In the genomic region with DNA sequence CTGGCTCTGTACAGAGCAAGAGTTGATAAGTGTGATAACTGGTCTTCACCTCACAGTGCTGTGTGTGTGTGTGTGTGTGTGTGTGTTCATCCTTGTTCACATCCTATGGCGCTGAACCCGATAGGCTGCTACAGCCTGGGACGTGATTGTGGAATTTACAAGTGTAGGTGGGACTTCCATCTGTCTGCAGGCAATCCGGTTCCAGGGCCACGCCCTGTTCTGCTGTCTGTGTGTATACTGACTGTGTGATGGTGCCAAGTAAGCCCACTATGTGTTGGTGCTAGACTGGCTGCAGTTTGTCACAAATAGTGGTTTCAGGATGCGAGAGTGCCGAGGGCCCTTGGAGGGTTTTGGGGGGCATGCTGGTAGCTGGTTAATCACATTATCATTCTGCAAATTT, we compare ENCODE assay signal across 32 mouse cellular contexts. TPM values are rescaled to one million over a fixed set of nuclear protein-coding genes. Genes with fewer than 3 reads are reported as not detected.
DNase-seq lines count a peak whose midpoint lies in the region; ATAC-seq and TF ChIP-seq lines count a peak whose summit lies in the region.
"Had no signal": no experiment of that assay in that cellular context is flagged by ENCODE, and none has a peak within 500 bp of the region (broad histone marks: within the 10 kb centered on the region; RNA-seq: fewer than 3 reads in every experiment).

No protein-coding gene starts in this region.

- no peak overlapping the region for H3K9ac ChIP-seq in hindbrain, embryonic 14.5 days
- H3K9ac ChIP-seq: forebrain, embryonic 13.5 days; hindbrain, embryonic 15.5 days had no signal

- no peak for TF ChIP-seq POLR2A in myocyte (IDR thresholded peaks at IDR 0.05; ENCODE audit: insufficient read length, low read depth)

- H3K4me2 ChIP-seq in hindbrain, embryonic 14.5 days (replicated peaks): no peak overlapping the region
- peak overlapping the region; percentile 39 for H3K4me2 ChIP-seq in myocyte (ENCODE audit: low read depth)
- H3K4me2 ChIP-seq: forebrain, embryonic 13.5 days; heart, embryonic 11.5 days; hindbrain, embryonic 15.5 days had no signal

- no peak overlapping the region for H3K4me3 ChIP-seq in hindbrain, embryonic 10.5 days
- H3K4me3 ChIP-seq in hindbrain, embryonic 14.5 days (replicated peaks; ENCODE audit: low read length): no peak overlapping the region
- H3K4me3 ChIP-seq in myocyte: no peak overlapping the region
- H3K4me3 ChIP-seq: forebrain, embryonic 13.5 days; hindbrain, embryonic 15.5 days had no signal

- 0 out of 2 replicates have a peak, but pooled peaks cover 17% of the 10 kb centered on the region for H3K4me1 ChIP-seq in hindbrain, embryonic 10.5 days (replicated peaks)
- H3K4me1 ChIP-seq in hindbrain, embryonic 14.5 days (replicated peaks; ENCODE audit: control insufficient read depth, insufficient read depth, low read length): no peaks in the 10 kb centered on the region
- H3K4me1 ChIP-seq: forebrain, embryonic 13.5 days; hindbrain, embryonic 15.5 days had no signal

- DNase-seq in hindbrain, embryonic 10.5 days (ENCODE audit: low spot score): no peak
- no peak for DNase-seq in hindbrain, embryonic 14.5 days (ENCODE audit: low spot score)
- DNase-seq in layer of hippocampus, adult 9-11 months: peak; percentile 59
- DNase-seq in layer of hippocampus, adult 9-10 months (ENCODE audit: low spot score): no peak
- DNase-seq in ZHBTc4 (ENCODE audit: low read depth, low spot score): peak; percentile 51
- no peak for DNase-seq in testis, postnatal 10 days (ENCODE audit: low spot score)
- DNase-seq: adrenal gland, adult 8-10 months; adrenal gland, postnatal 25 days; cerebellum, adult 18-20 months; cerebellum, adult 9-10 months; cerebellum, postnatal 14 days; gastrocnemius, postnatal 10 days; gastrocnemius, postnatal 36 days had no signal

- no peaks in the 10 kb centered on the region for H3K79me2 ChIP-seq in myocyte (ENCODE audit: control insufficient read depth, insufficient read depth)

- ATAC-seq in hindbrain, embryonic 14.5 days (ENCODE audit: low FRiP score): no peak
- no peak for ATAC-seq in megakaryocyte-erythroid progenitor cell, adult 5-6 weeks (replicated peaks; ENCODE audit: low FRiP score, low TSS enrichment, poor library complexity, severe bottlenecking)
- ATAC-seq: activated CD4-positive, CD25-positive, alpha-beta regulatory T cell, adult 4 months; forebrain, embryonic 13.5 days; forebrain, embryonic 16.5 days had no signal

- H3K27ac ChIP-seq in hindbrain, embryonic 10.5 days: 0 out of 2 replicates have a peak overlapping the region, but pooled peaks have one; percentile 23
- H3K27ac ChIP-seq in hindbrain, embryonic 14.5 days: no peak overlapping the region
- H3K27ac ChIP-seq: forebrain, embryonic 13.5 days; hindbrain, embryonic 15.5 days had no signal

- WGBS in hindbrain, embryonic 10.5 days: 82% methylated on average over 7 of the region's 7 CpGs
- WGBS in hindbrain, embryonic 14.5 days: 83% methylated on average over 7 of the region's 7 CpGs

- H3ac ChIP-seq in myocyte (ENCODE audit: control insufficient read depth, insufficient read length): no peak overlapping the region

- H3K27me3 ChIP-seq in hindbrain, embryonic 10.5 days (ENCODE audit: insufficient read depth, poor library complexity, severe bottlenecking): peaks cover 4% of the 10 kb centered on the region; the same call in 1 of the 2 replicates
- H3K27me3 ChIP-seq in hindbrain, embryonic 14.5 days (ENCODE audit: control insufficient read depth, insufficient read depth, low read length): no peaks in the 10 kb centered on the region
- H3K27me3 ChIP-seq in myocyte (ENCODE audit: control insufficient read depth, insufficient read depth, insufficient read length): no peaks in the 10 kb centered on the region
- H3K27me3 ChIP-seq: hindbrain, embryonic 15.5 days; Patski had no signal

- no peaks in the 10 kb centered on the region for H3K9me3 ChIP-seq in hindbrain, embryonic 10.5 days
- no peaks in the 10 kb centered on the region for H3K9me3 ChIP-seq in hindbrain, embryonic 14.5 days (ENCODE audit: control insufficient read depth, low read length)
- H3K9me3 ChIP-seq: forebrain, embryonic 13.5 days; hindbrain, embryonic 15.5 days had no signal

- no peaks in the 10 kb centered on the region for H3K36me3 ChIP-seq in hindbrain, embryonic 10.5 days
- H3K36me3 ChIP-seq in hindbrain, embryonic 14.5 days (replicated peaks; ENCODE audit: control insufficient read depth, insufficient read depth): no peaks in the 10 kb centered on the region
- H3K36me3 ChIP-seq in myocyte (ENCODE audit: control insufficient read depth, insufficient read depth): no peaks in the 10 kb centered on the region
- H3K36me3 ChIP-seq: hindbrain, embryonic 15.5 days had no signal

TF ChIP-seq in myocyte, 11 proteins besides CTCF, POLR2A, EP300 and RAD21:
- no peak for TF ChIP-seq MYOG (IDR thresholded peaks at IDR 0.05; ENCODE audit: control insufficient read depth in 1 of 3, insufficient read depth in 1 of 3, insufficient read length in 2 of 3, low read depth in 2 of 3)
- TF ChIP-seq SRF (IDR thresholded peaks at IDR 0.05; ENCODE audit: control insufficient read depth, insufficient read length, low read depth): no peak
- no peak for TF ChIP-seq TCF12 (IDR thresholded peaks at IDR 0.05; ENCODE audit: insufficient read depth, poor library complexity, severe bottlenecking)
- no peak for TF ChIP-seq MAX (IDR thresholded peaks at IDR 0.05; ENCODE audit: low read depth)
- TF ChIP-seq REST (IDR thresholded peaks at IDR 0.05; ENCODE audit: insufficient read depth, insufficient read length): no peak
- TF ChIP-seq MYOD1 (IDR thresholded peaks at IDR 0.05; ENCODE audit: control insufficient read depth in 1 of 3, insufficient read length in 2 of 3, low read depth in 2 of 3): no peak
- no peak for TF ChIP-seq POLR2AphosphoS2 (IDR thresholded peaks at IDR 0.05; ENCODE audit: insufficient read length, low read depth)
- no peak for TF ChIP-seq TCF3 (IDR thresholded peaks at IDR 0.05; ENCODE audit: insufficient read length, low read depth)
- TF ChIP-seq CEBPB (IDR thresholded peaks at IDR 0.05; ENCODE audit: insufficient read depth, poor library complexity, severe bottlenecking): no peak
- TF ChIP-seq USF1 (IDR thresholded peaks at IDR 0.05; ENCODE audit: low read depth): no peak
- TF ChIP-seq E2F4 (IDR thresholded peaks at IDR 0.05; ENCODE audit: insufficient read depth): no peak

RNA-seq across cellular contexts. Expression of a gene that starts 4.1 kb away (rescaled TPM):
- polyA plus RNA-seq in hindbrain, embryonic 10.5 days (2016; fragmentation: Nextera tagmentation; extraction: Ambion mirVana): not detected in 2 replicates
- not detected in 2 replicates for polyA plus RNA-seq in hindbrain, embryonic 14.5 days (2014; fragmentation: Nextera tagmentation; extraction: Ambion mirVana)
- 0.01 TPM for polyA plus RNA-seq in myocyte (2012; fragmentation: generic; extraction: Trizol)
- not detected in 2 replicates for total RNA-seq in megakaryocyte-erythroid progenitor cell, adult 5-6 weeks (2014; fragmentation: Nextera tagmentation)
- total RNA-seq in megakaryocyte-erythroid progenitor cell, adult 5-6 weeks (2017): not detected in 2 replicates
- total RNA-seq: ES-E14; gastrocnemius, adult 18-20 months; gastrocnemius, postnatal 10 days; granulocyte monocyte progenitor cell, adult 5-6 weeks; heart, adult 8-10 months; heart, postnatal 25 days had no signal
- polyA plus RNA-seq: activated CD4-positive, CD25-positive, alpha-beta regulatory T cell, adult 4 months; forebrain, embryonic 13.5 days; forebrain, embryonic 16.5 days; heart, embryonic 14.5 days; heart, postnatal 0 days; hindbrain, embryonic 15.5 days; intestine, embryonic 14.5 days had no signal

RNA-seq across cellular contexts. Expression of a gene that starts 39.0 kb away (rescaled TPM):
- polyA plus RNA-seq in hindbrain, embryonic 10.5 days (2016; fragmentation: Nextera tagmentation; extraction: Ambion mirVana): 59.1 and 76.7 TPM in 2 replicates
- 82.6 and 95.8 TPM in 2 replicates for polyA plus RNA-seq in hindbrain, embryonic 14.5 days (2014; fragmentation: Nextera tagmentation; extraction: Ambion mirVana)
- 24.8 TPM for polyA plus RNA-seq in myocyte (2012; fragmentation: generic; extraction: Trizol)
- total RNA-seq in megakaryocyte-erythroid progenitor cell, adult 5-6 weeks (2014; fragmentation: Nextera tagmentation): 51.2 and 51.5 TPM in 2 replicates
- 20.0 and 27.2 TPM in 2 replicates for total RNA-seq in megakaryocyte-erythroid progenitor cell, adult 5-6 weeks (2017)

RNA-seq across cellular contexts. Expression of a gene that starts 39.7 kb away (rescaled TPM):
- not detected in 2 replicates for polyA plus RNA-seq in hindbrain, embryonic 10.5 days (2016; fragmentation: Nextera tagmentation; extraction: Ambion mirVana)
- polyA plus RNA-seq in hindbrain, embryonic 14.5 days (2014; fragmentation: Nextera tagmentation; extraction: Ambion mirVana): not detected in 2 replicates
- polyA plus RNA-seq in myocyte (2012; fragmentation: generic; extraction: Trizol): 0.01 TPM
- not detected in 2 replicates for total RNA-seq in megakaryocyte-erythroid progenitor cell, adult 5-6 weeks (2014; fragmentation: Nextera tagmentation)
- not detected in 2 replicates for total RNA-seq in megakaryocyte-erythroid progenitor cell, adult 5-6 weeks (2017)
- total RNA-seq: adrenal gland, adult 8-10 months; adrenal gland, postnatal 25 days; gastrocnemius, adult 18-20 months; gastrocnemius, postnatal 10 days; gastrocnemius, postnatal 36 days; granulocyte monocyte progenitor cell, adult 5-6 weeks; heart, adult 8-10 months; heart, postnatal 25 days had no signal
- polyA plus RNA-seq: activated CD4-positive, CD25-positive, alpha-beta regulatory T cell, adult 4 months; embryonic facial prominence, embryonic 11.5 days; embryonic facial prominence, embryonic 14.5 days; forebrain, embryonic 13.5 days; forebrain, embryonic 16.5 days; heart, embryonic 11.5 days; heart, embryonic 14.5 days; heart, postnatal 0 days; hindbrain, embryonic 11.5 days; hindbrain, embryonic 15.5 days had no signal

RNA-seq across cellular contexts. Expression of a gene that starts 54.1 kb away (rescaled TPM):
- 74.6 and 82.9 TPM in 2 replicates for polyA plus RNA-seq in hindbrain, embryonic 10.5 days (2016; fragmentation: Nextera tagmentation; extraction: Ambion mirVana)
- 76.4 and 76.5 TPM in 2 replicates for polyA plus RNA-seq in hindbrain, embryonic 14.5 days (2014; fragmentation: Nextera tagmentation; extraction: Ambion mirVana)
- 50.2 TPM for polyA plus RNA-seq in myocyte (2012; fragmentation: generic; extraction: Trizol)
- total RNA-seq in megakaryocyte-erythroid progenitor cell, adult 5-6 weeks (2014; fragmentation: Nextera tagmentation): 40.5 and 44.5 TPM in 2 replicates
- total RNA-seq in megakaryocyte-erythroid progenitor cell, adult 5-6 weeks (2017): 10.0 and 10.4 TPM in 2 replicates

RNA-seq across cellular contexts. Expression of a gene that starts 59.5 kb away (rescaled TPM):
- polyA plus RNA-seq in hindbrain, embryonic 10.5 days (2016; fragmentation: Nextera tagmentation; extraction: Ambion mirVana): 2.5 and 3.1 TPM in 2 replicates
- 278 and 292 TPM in 2 replicates for polyA plus RNA-seq in hindbrain, embryonic 14.5 days (2014; fragmentation: Nextera tagmentation; extraction: Ambion mirVana)
- polyA plus RNA-seq in myocyte (2012; fragmentation: generic; extraction: Trizol): 1.7 TPM
- 0.39 and 2.4 TPM in 2 replicates for total RNA-seq in megakaryocyte-erythroid progenitor cell, adult 5-6 weeks (2014; fragmentation: Nextera tagmentation)
- total RNA-seq in megakaryocyte-erythroid progenitor cell, adult 5-6 weeks (2017): 0.84 TPM in 1 of 2 replicates, not detected in the other

Comparison
In these comparisons a context has a peak if more than half of its experiments do, and no peak if none do; other contexts are left out.
1. DNase-seq: peak in layer of hippocampus, adult 9-11 months (single experiment) and ZHBTc4 (single experiment); none in hindbrain, embryonic 10.5 days (single experiment), hindbrain, embryonic 14.5 days (single experiment), layer of hippocampus, adult 9-10 months (single experiment) and testis, postnatal 10 days (single experiment).